Mouse (Mus musculus): ENCODE measurements around the gene Tnfrsf19.

- TF ChIP-seq CTCF (IDR thresholded peaks at IDR 0.05; ENCODE audit: borderline replicate concordance, insufficient read depth, low read depth, low read length) (no peak), POLR2A (IDR thresholded peaks at IDR 0.05; ENCODE audit: borderline replicate concordance, insufficient read depth, low read length) (no peak)
Measured at GRCm38 (mm10) chr14:61000072-61000471, 46.2 kb downstream of the Tnfrsf19 start.
